Mouse (Mus musculus) gastrocnemius, postnatal 10 days (tissue): ENCODE data around the gene 4930513O06Rik. TPM values are rescaled to one million over a fixed set of nuclear protein-coding genes. Genes with fewer than 3 reads are reported as not detected.

Experiments
- DNase-seq: peaks from one replicate; pipeline ENCODE4 v3.0.0; 2021; ENCODE audit warnings: mixed read lengths
- long read RNA-seq, 2 experiments: library from polyadenylated mRNA; stranded (forward); transcript quantifications; one replicate each; pipeline ENCODE4 v2.0.0; 2021
- total RNA-seq, 2 experiments: library from RNA; stranded (reverse); gene quantifications; 2 replicates each; pipeline ENCODE4 v1.2.3; 2021

Gene 4930513O06Rik
- total RNA-seq = not detected
- long read RNA-seq, experiment 1 = 0 reads
- long read RNA-seq, experiment 2 = 0 reads

- DNase-seq = no peak
Measured at GRCm38 (mm10) chrX:139085943-139086342, at the start of gene 4930513O06Rik. TSS of gene 4930513O06Rik (plus strand) at chrX:139086243.

- DNase-seq = no peak
Measured at GRCm38 (mm10) chrX:139037666-139038065, 48.4 kb upstream of the 4930513O06Rik start.

GRCm38 (mm10) chrX:139039314-139039713 lies 46.7 kb upstream of the 4930513O06Rik start:
- DNase-seq = no peak

- no peak for DNase-seq
Measured at GRCm38 (mm10) chrX:139041148-139041547, 44.9 kb upstream of the 4930513O06Rik start.

GRCm38 (mm10) chrX:139051976-139052375 lies 34.1 kb upstream of the 4930513O06Rik start:
- DNase-seq = no peak

- DNase-seq = no peak
Measured at GRCm38 (mm10) chrX:139053149-139053548, 32.9 kb upstream of the 4930513O06Rik start.

- no peak for DNase-seq
Measured at GRCm38 (mm10) chrX:139064078-139064477, 22.0 kb upstream of the 4930513O06Rik start.

GRCm38 (mm10) chrX:139078493-139078892 lies 7.5 kb upstream of the 4930513O06Rik start:
- no peak for DNase-seq

- DNase-seq = no peak
Measured at GRCm38 (mm10) chrX:139085077-139085476, 966 bp upstream of the 4930513O06Rik start, which contains the start of gene Serpina7. TSS of gene Serpina7 (minus strand) at chrX:139085236.

GRCm38 (mm10) chrX:139097197-139097596 lies 11.2 kb downstream of the 4930513O06Rik start:
- no peak for DNase-seq

- no peak for DNase-seq
Measured at GRCm38 (mm10) chrX:139134031-139134430, 48.0 kb downstream of the 4930513O06Rik start.

Other genes starting within 250 kb of the 4930513O06Rik start
- gene Nrk, start 171.8 kb upstream of the 4930513O06Rik start, total RNA-seq = 10 to 100 TPM; 72.1 to 72.9 TPM
- gene Serpina7, start 1.0 kb upstream of the 4930513O06Rik start, total RNA-seq = not detected
- gene 4933428M09Rik, start 93.0 kb downstream of the 4930513O06Rik start, total RNA-seq = not detected
- gene Mum1l1, start 123.8 kb downstream of the 4930513O06Rik start, total RNA-seq = 10 to 100 TPM in 1 of 2 experiments, 1 to 10 TPM in 1; 9.7 to 12.4 TPM
- gene Trap1a, start 247.4 kb downstream of the 4930513O06Rik start, total RNA-seq = not detected